Mouse (Mus musculus) myocyte (in vitro differentiated cells): ENCODE measurements around the gene Vmn1r85.
A peak's percentile ranks its signal among the peaks of the same experiment; 100 is the strongest.

Experiments used
- POLR2A ChIP-seq: IDR thresholded peaks from one replicate; pipeline ENCODE4 v1.6.1; 2011; ENCODE audit warnings: low read depth, mild to moderate bottlenecking, control low read depth, moderate library complexity; ENCODE audit not compliant: insufficient read length
- REST ChIP-seq: IDR thresholded peaks from one replicate; pipeline ENCODE4 v1.6.1; 2011; ENCODE audit warnings: mild to moderate bottlenecking, control low read depth, moderate library complexity; ENCODE audit not compliant: insufficient read depth, insufficient read length
- TCF3 ChIP-seq: IDR thresholded peaks from one replicate; pipeline ENCODE4 v1.6.1; 2011; ENCODE audit warnings: low read depth, control low read depth; ENCODE audit not compliant: insufficient read length

- no peak for TF ChIP-seq REST
- no peak for TF ChIP-seq TCF3
- TF ChIP-seq POLR2A = peak; percentile 60
Observed at GRCm38 (mm10) chr7:13054287-13055010, 40.5 kb downstream of the Vmn1r85 start, which contains the start of gene Mzf1.
